Mouse (Mus musculus) heart, embryonic 11.5 days (tissue): ENCODE data around the gene Spata48. TPM values are rescaled to one million over a fixed set of nuclear protein-coding genes. Genes with fewer than 3 reads are reported as not detected.

Experiments
- polyA plus RNA-seq: library from polyadenylated mRNA; unstranded; fragments of >200 nt; fragmentation: Nextera tagmentation; extraction: Ambion mirVana; gene quantifications from 2 replicates; pipeline ENCODE4 v1.2.1, GENCODE M21; 2014

Gene Spata48
- polyA plus RNA-seq, 1 experiment from 2014 or later, result 0.79 TPM

Other genes with a start within 250 kb of the Spata48 start
- 0.42 and 0.61 TPM in 2 replicates for gene Zpbp, start 314 bp downstream of the Spata48 start, polyA plus RNA-seq
- gene 4930512M02Rik, start 165.7 kb downstream of the Spata48 start, polyA plus RNA-seq, result not detected in 2 replicates
- 7.0 and 7.6 TPM in 2 replicates for gene Ikzf1, start 222.9 kb downstream of the Spata48 start, polyA plus RNA-seq